Mouse (Mus musculus): ENCODE data around the gene Mup19.
"Not testable (repeated sequence)": the region's sequence is repeated elsewhere in the genome, so short reads cannot be mapped to it uniquely, and the experiment has no call there.

Gene Mup19

DNA sequence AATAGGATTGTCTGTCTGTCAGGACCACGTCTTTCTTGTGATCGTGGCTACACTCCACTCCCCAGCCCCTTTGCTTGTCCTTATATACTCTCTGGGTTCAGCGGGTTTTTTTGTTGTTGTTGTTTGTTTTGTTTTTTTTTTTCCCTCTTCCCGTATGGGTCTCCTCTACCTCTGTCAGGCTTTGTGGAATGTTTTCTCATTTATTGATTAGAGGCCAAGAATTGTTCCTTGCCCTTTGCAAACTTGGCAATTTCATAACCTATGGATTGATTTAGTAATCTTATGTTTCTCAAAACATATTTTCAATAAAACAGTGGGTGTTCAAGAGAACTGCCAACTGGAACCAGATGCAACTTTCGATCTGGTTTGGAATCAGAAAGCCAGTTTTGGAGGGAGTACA, at the start of gene Mup19:
TSS of gene Mup19 (minus strand) at position 101 of the 400 bp plus-strand sequence.
- DNase-seq (ENCODE audit: low spot score in 2 of 2) = not testable (repeated sequence)

DNA sequence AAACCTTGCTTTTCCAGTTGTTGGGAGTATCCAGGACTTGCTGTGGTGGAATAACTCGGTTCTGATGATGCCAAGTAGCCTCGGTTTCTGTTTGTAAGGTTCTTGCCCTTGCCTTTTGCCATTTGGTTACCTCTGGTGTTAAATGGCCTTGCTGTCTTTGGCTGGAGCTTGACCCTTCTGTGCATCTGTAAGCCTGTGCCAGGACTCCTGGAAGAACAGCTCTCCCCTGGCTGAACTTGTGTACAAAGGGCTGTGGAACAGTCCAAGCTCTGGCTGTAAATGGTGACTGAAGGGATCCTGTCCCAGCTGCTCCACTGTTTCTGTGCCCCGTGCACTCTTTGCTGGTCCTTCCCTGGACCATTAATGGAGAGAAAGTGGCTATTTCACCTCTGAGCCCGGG, 47.1 kb upstream of the Mup19 start:
- no peak for DNase-seq (ENCODE audit: low spot score in 2 of 2)

GRCm38 (mm10) chr4:61823185-61823584, 41.1 kb upstream of the Mup19 start:
- DNase-seq (ENCODE audit: low spot score in 2 of 2) = no peak

GRCm38 (mm10) chr4:61822541-61822940, 40.5 kb upstream of the Mup19 start:
- DNase-seq (ENCODE audit: low spot score in 2 of 2) = not testable (repeated sequence)

DNA sequence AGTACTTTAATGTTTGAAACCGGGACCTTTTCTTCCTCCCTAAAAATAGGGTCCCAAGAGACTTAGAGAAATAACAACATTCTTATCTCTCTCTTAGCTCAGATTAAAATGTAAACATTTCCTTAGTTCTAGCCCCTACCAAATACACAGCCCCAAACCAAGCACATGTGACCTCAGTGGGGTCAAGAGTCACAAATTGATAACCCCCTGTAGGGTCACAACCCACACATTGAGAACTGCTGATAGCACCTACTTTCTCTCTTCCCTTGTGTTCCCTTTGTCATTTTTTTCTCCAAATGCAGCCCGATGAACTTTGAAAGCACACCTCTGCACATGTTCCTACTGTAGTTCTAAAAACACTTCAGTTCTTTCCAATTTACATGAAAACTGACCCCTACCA, 33.5 kb upstream of the Mup19 start:
- no peak for DNase-seq (ENCODE audit: low spot score in 2 of 2)

- DNase-seq (ENCODE audit: low spot score in 2 of 2) = no peak
Observed at GRCm38 (mm10) chr4:61813435-61813834, 31.4 kb upstream of the Mup19 start.

DNA sequence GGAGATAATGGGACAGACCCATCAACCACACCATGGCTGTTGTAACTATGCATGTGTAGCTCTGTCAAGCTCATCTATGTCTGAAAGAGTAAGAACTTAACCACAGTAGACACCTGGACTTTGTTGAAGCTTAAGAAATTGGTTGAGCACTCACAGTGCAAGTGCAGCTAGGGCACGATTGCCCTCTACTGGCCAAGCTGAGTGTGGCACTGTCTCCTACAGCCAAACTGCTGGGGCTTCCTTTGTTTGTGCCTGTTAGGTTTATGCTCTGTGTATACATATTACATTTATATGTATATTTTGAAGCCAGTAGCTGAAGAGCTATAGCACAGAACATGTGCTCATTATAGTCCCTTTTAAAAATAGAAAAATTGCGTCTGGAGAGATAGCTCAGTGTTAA, 29.1 kb upstream of the Mup19 start:
- not testable (repeated sequence) for DNase-seq (ENCODE audit: low spot score in 2 of 2)

GRCm38 (mm10) chr4:61808926-61809325, 26.9 kb upstream of the Mup19 start:
- not testable (repeated sequence) for DNase-seq (ENCODE audit: low spot score in 2 of 2)

DNA sequence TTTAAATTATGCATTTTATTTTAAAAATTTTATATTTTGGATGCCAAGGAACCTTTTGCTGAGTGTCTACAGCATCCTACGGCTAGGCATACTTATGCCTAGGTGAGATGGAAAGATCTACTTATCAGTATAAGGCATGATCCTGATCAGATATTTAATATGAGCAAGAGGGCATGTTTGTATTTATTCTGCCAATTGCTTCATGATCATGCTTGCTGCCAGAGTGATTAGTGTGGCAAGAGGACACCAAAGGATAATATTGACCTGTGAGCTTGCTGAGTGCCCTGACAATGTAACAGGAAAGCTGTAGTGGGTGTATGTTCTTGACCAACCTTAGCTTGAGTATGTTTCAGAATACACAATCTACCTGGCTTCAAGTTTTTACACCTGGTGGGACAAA, 7.6 kb upstream of the Mup19 start:
- DNase-seq (ENCODE audit: low spot score in 2 of 2) = not testable (repeated sequence)

- not testable (repeated sequence) for DNase-seq (ENCODE audit: low spot score in 2 of 2)
Observed at GRCm38 (mm10) chr4:61784231-61784630, 2.2 kb upstream of the Mup19 start.
